Mouse (Mus musculus): ENCODE measurements around the gene Trio. TPM values are rescaled to one million over a fixed set of nuclear protein-coding genes. Genes with fewer than 3 reads are reported as not detected.

The Trio gene
- polyA plus RNA-seq, 1 experiment from 2014 or later: 32.7 TPM

DNA sequence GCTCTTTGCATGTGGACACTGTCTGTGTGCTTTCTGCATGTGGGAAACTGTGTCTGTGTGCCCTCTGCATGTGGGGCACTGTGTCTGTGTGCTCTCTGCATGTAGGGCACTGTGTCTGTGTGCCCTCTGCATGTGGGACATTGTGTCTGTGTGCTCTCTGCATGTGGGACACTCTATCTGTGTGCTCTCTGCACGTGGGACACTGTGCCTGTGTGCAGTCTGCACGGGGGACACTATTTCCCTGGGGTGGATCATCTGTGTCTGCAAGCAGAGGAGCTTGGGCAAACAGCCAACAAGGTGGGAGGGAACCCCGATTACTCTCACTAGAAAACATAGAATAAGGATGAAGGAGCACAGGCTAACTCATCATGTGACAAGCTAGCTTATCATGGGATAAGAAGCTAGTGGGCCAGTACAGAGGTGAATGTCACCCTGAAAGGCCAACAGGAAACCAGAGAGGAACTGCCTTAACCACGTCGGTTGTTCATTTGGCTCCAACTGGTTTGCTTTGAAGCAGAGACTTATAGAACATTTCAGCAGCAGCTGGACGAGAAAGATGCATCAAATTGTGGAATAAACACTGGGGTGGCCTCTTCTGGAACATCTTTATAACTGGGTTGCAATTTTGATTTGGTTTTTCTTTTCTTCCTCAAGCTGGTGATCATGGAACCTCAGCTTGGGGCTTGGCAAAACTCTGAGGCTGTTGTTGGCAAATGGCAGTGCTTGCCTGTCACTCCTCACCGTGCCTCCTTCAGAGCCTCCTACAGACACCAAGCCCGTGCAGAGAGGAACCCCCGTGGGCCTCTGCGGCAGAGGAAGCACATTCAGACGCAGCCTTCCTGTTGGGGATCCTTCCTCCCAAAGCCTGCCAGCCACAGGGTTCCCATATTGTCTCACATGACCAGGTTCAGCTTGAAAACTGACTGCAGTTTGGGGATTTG, 323.3 kb downstream of the Trio start:
- WGBS (ENCODE audit: missing documents): 3% methylated on average over 11 of the region's 11 CpGs
- Histone ChIP-seq H3K4me3 (ENCODE audit: inconsistent target) (no peak overlapping the region), H3K79me2 (ENCODE audit: inconsistent target) (no peaks in the 10 kb centered on the region), H3K27ac (peak overlapping the region; percentile 98), H3K36me3 (ENCODE audit: inconsistent target) (no peaks in the 10 kb centered on the region)

- Histone ChIP-seq H3K4me3 (ENCODE audit: inconsistent target) (no peak overlapping the region), H3K79me2 (ENCODE audit: inconsistent target) (no peaks in the 10 kb centered on the region), H3K36me3 (ENCODE audit: inconsistent target) (no peaks in the 10 kb centered on the region), H3K27ac (no peak overlapping the region)
- WGBS (ENCODE audit: missing documents): 85% methylated on average over 5 of the region's 5 CpGs
These were observed 328.0 kb downstream of the Trio start for GRCm38 (mm10) chr15:27697632-27698031.

- 76% methylated on average over 10 of the region's 10 CpGs for WGBS (ENCODE audit: missing documents)
- H3K79me2 ChIP-seq (ENCODE audit: inconsistent target): no peaks in the 10 kb centered on the region
- no peaks in the 10 kb centered on the region for H3K36me3 ChIP-seq (ENCODE audit: inconsistent target)
- no peak overlapping the region for H3K4me3 ChIP-seq (ENCODE audit: inconsistent target)
- H3K27ac ChIP-seq: no peak overlapping the region
These were observed 332.4 kb downstream of the Trio start for GRCm38 (mm10) chr15:27693235-27693634.

DNA sequence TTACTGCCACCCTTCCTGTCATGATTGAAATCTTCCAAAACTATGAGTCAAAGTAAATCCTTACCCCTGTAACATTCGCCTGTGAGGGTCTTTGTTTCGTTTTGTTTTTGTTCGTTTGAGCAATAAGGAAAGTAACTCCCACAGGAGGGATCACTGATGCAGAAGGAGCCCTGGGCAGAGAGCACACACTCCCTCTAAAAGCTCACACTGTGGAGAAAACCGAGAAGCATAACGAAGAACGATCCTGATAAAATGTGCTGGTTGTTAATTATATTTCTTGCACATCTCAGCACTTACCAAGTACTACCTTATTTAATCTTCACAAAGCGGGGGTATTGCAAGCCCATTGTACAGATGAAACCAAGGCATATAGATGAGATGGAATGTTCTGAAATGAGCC, 333.5 kb downstream of the Trio start:
- no peak overlapping the region for H3K4me3 ChIP-seq (ENCODE audit: inconsistent target)
- no peaks in the 10 kb centered on the region for H3K36me3 ChIP-seq (ENCODE audit: inconsistent target)
- WGBS (ENCODE audit: missing documents): 92% methylated on average over 7 of the region's 7 CpGs
- H3K27ac ChIP-seq: no peak overlapping the region
- H3K79me2 ChIP-seq (ENCODE audit: inconsistent target): no peaks in the 10 kb centered on the region

GRCm38 (mm10) chr15:27691213-27691612, 334.4 kb downstream of the Trio start:
- no peak overlapping the region for H3K4me3 ChIP-seq (ENCODE audit: inconsistent target)
- WGBS (ENCODE audit: missing documents): 97% methylated on average over 7 of the region's 7 CpGs
- no peak overlapping the region for H3K27ac ChIP-seq
- H3K36me3 ChIP-seq (ENCODE audit: inconsistent target): no peaks in the 10 kb centered on the region
- no peaks in the 10 kb centered on the region for H3K79me2 ChIP-seq (ENCODE audit: inconsistent target)

- Histone ChIP-seq H3K36me3 (ENCODE audit: inconsistent target) (no peaks in the 10 kb centered on the region), H3K4me3 (ENCODE audit: inconsistent target) (no peak overlapping the region), H3K27ac (peak overlapping the region; percentile 54), H3K79me2 (ENCODE audit: inconsistent target) (no peaks in the 10 kb centered on the region)
- 7% methylated on average over 9 of the region's 9 CpGs for WGBS (ENCODE audit: missing documents)
These were observed 337.5 kb downstream of the Trio start for GRCm38 (mm10) chr15:27688041-27688651.

DNA sequence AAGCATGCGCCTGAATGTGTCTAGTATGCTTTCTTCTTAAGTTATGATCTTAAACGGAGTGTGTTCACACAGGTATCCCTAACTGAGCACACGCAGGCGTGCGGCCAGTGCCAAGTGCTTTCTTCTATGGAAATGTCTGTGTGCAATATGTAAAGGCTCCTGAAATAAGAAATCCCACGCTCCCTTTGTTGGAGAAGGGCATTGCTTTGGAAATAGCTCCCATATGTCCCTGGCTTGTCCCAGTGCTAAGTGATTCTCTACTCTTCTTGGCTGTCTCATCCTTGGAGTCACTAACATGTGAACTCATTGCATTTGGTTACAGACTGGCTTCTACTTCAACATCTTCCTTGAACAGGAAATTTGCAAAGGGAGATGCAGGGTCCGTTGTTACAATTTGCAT, 340.8 kb downstream of the Trio start:
- WGBS (ENCODE audit: missing documents): 96% methylated on average over 7 of the region's 7 CpGs
- no peak overlapping the region for H3K27ac ChIP-seq
- H3K79me2 ChIP-seq (ENCODE audit: inconsistent target): peaks cover 14% of the 10 kb centered on the region
- H3K36me3 ChIP-seq (ENCODE audit: inconsistent target): no peaks in the 10 kb centered on the region
- H3K4me3 ChIP-seq (ENCODE audit: inconsistent target): no peak overlapping the region

GRCm38 (mm10) chr15:27683206-27683605, 342.4 kb downstream of the Trio start:
- Histone ChIP-seq H3K79me2 (ENCODE audit: inconsistent target) (peaks cover 30% of the 10 kb centered on the region), H3K36me3 (ENCODE audit: inconsistent target) (no peaks in the 10 kb centered on the region), H3K4me3 (ENCODE audit: inconsistent target) (no peak overlapping the region), H3K27ac (no peak overlapping the region)
- 81% methylated on average over 1 of the region's 1 CpGs for WGBS (ENCODE audit: missing documents)

GRCm38 (mm10) chr15:27682619-27683018, 343.0 kb downstream of the Trio start:
- WGBS (ENCODE audit: missing documents): 75% methylated on average over 9 of the region's 9 CpGs

GRCm38 (mm10) chr15:27681419-27682187, 344.0 kb downstream of the Trio start, which contains the start of gene Otulinl:
Gene Otulinl, minus strand, starts transcription at chr15:27681579.
- Histone ChIP-seq H3K79me2 (ENCODE audit: inconsistent target) (peaks cover 46% of the 10 kb centered on the region), H3K27ac (peak within 1 kb of the TSS; percentile 84), H3K36me3 (ENCODE audit: inconsistent target) (no peaks in the 10 kb centered on the region), H3K4me3 (ENCODE audit: inconsistent target) (peak within 1 kb of the TSS; percentile 77)
- 3% methylated on average over 56 of the region's 59 CpGs for WGBS (ENCODE audit: missing documents)

More at GRCm38 (mm10) chr15:27682619-27683018, 343.0 kb downstream of the Trio start:
- Histone ChIP-seq H3K79me2 (ENCODE audit: inconsistent target) (peaks cover 36% of the 10 kb centered on the region), H3K27ac (no peak overlapping the region), H3K36me3 (ENCODE audit: inconsistent target) (no peaks in the 10 kb centered on the region), H3K4me3 (ENCODE audit: inconsistent target) (no peak overlapping the region)

DNA sequence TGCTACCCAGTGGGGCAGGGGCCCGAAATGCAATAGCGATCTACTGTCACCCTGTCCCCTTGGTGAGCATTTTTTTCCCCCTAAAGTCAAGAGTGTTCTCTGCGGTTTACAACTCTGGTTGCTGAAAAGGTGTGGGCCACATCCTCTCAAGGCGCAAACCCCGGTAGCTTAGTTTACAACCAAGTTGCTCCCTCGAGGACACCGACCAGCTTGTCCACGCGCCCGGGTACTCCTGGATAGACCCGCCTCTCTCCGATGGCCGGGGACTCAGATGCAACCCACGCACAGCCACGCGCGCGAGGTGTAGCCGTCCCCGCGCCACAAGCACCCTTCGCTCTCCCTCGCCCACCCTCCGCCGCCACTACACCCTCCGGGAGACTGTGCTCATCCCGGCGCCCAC, 344.7 kb downstream of the Trio start:
- WGBS (ENCODE audit: missing documents): 2% methylated on average over 28 of the region's 28 CpGs
- Histone ChIP-seq H3K4me3 (ENCODE audit: inconsistent target) (peak overlapping the region; percentile 77), H3K27ac (peak overlapping the region; percentile 77), H3K79me2 (ENCODE audit: inconsistent target) (peaks cover 52% of the 10 kb centered on the region), H3K36me3 (ENCODE audit: inconsistent target) (no peaks in the 10 kb centered on the region)

Other genes with a start within 250 kb of the Trio start
- not detected in 3 replicates for gene Dnah5, start 177.9 kb upstream of the Trio start, polyA plus RNA-seq (2018)